Mouse (Mus musculus): ENCODE results near the gene Cd79a.

DNA sequence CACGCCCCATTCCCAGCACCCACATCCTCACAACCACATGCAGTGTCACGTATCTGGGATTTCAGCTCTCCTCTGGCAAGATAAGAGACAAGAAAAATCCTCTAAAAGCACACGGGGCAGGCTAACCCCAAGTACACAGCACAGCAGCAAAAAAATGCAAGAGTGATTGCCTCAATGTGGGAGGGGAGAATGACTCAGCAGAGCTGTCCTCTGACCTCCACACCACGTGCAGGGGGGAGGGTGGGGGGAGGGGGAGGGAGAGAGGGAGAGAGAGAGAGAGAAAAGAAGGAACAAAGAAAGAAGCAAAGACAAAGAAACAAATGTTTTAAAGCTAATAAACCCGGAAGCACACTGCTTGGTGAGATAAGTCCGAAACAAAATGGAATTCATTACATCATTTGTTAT is 46.3 kb upstream of the Cd79a start:
- no peak for TF ChIP-seq CTCF (IDR thresholded peaks at IDR 0.05; ENCODE audit: low read depth)
- no peak; the same call in 1 of the 2 replicates for TF ChIP-seq EP300 (IDR thresholded peaks at IDR 0.05; ENCODE audit: low read depth)
